Comparison of ENCODE assay signal across 8 mouse cellular contexts in genomic region chr9:89826712-89827548, GRCm38 (mm10).
DNase-seq lines count a peak whose midpoint lies in the region; ATAC-seq lines count a peak whose summit lies in the region.

No protein-coding gene starts in this region.

- H3K27me3 ChIP-seq in hindbrain, embryonic 15.5 days: no peaks in the 10 kb centered on the region

- no peak overlapping the region for H3K9ac ChIP-seq in hindbrain, embryonic 15.5 days

- DNase-seq in WW6 (ENCODE audit: low read depth, low spot score): peak; percentile 47
- peak; percentile 90 to 95 for DNase-seq in cerebellum, postnatal 36 days
- peak; percentile 81 for DNase-seq in gastrocnemius, adult 18-20 months (ENCODE audit: low spot score)
- DNase-seq in layer of hippocampus, postnatal 36 days: peak; percentile 88
- DNase-seq in lung, postnatal 25 days (ENCODE audit: low spot score): peak; percentile 88
- peak; percentile 92 for DNase-seq in retina, embryonic 14.5 days (ENCODE audit: low spot score)
- peak; percentile 75 to 83 for DNase-seq in thymus, postnatal 36 days

- 31% methylated on average over 24 of the region's 24 CpGs for WGBS in hindbrain, embryonic 15.5 days

- peak overlapping the region; percentile 47 for H3K4me2 ChIP-seq in hindbrain, embryonic 15.5 days

- peak overlapping the region; percentile 23 for H3K4me3 ChIP-seq in hindbrain, embryonic 15.5 days

- no peak overlapping the region for H3K27ac ChIP-seq in hindbrain, embryonic 15.5 days (replicated peaks)

- peaks cover 1% of the 10 kb centered on the region for H3K4me1 ChIP-seq in hindbrain, embryonic 15.5 days (replicated peaks)

- ATAC-seq in hindbrain, embryonic 15.5 days (ENCODE audit: low FRiP score, low read depth): peak; percentile 89

- no peaks in the 10 kb centered on the region for H3K36me3 ChIP-seq in hindbrain, embryonic 15.5 days

- no peaks in the 10 kb centered on the region for H3K9me3 ChIP-seq in hindbrain, embryonic 15.5 days
